Mouse (Mus musculus): ENCODE measurements around the gene Gm10644.

Gene Gm10644

GRCm38 (mm10) chr8:83898985-83899362 lies 56.0 kb downstream of the Gm10644 start:
- CTCF ChIA-PET: interaction anchor here (0.7 to 1.1 kb wide), 3 partner anchors 158 to 792 kb away, joined by 3 to 7 read pairs (median 4); partner anchors contain the start of gene Adgre5

DNA sequence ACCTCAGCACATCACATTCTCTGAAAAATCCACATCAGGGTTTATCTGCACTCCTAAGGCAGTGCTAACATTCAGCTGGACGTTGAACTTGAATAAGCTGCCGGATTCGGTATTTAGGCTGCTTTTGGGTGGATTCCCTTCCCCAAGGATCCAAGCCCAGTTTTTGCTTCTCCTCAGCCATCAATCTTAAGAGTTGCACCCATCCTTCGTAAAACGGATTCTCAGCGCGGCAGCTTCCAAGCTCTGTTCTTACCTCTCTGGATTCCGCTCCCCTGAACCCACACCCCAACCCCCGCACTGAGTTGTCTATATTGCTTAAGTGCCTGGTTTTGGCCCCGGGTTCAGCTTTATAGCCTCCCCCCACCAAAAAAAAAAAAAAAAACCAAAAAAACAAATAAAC lies 56.5 kb downstream of the Gm10644 start:
- CTCF ChIA-PET: interaction anchor here (0.7 to 1.1 kb wide), 3 partner anchors 157 to 792 kb away, joined by 3 to 7 read pairs (median 4); partner anchors contain the start of gene Adgre5

- CTCF ChIA-PET: interaction anchor here (0.6 kb wide), 1 partner anchor 841 kb away, joined by 3 read pairs; no protein-coding TSS in a partner anchor
Observed at GRCm38 (mm10) chr8:83897211-83897610, 57.8 kb downstream of the Gm10644 start.

GRCm38 (mm10) chr8:83896461-83896860 lies 58.5 kb downstream of the Gm10644 start:
- CTCF ChIA-PET: interaction anchor here (0.6 to 3.3 kb wide), 3 partner anchors 20 to 234 kb away, joined by 4 to 11 read pairs (median 6); no protein-coding TSS in a partner anchor

- CTCF ChIA-PET: interaction anchor here (0.6 to 3.3 kb wide), 4 partner anchors 21 to 234 kb away, joined by 4 to 11 read pairs (median 5); no protein-coding TSS in a partner anchor
Observed at GRCm38 (mm10) chr8:83895894-83896293, 59.1 kb downstream of the Gm10644 start.

GRCm38 (mm10) chr8:83893915-83894314 lies 61.1 kb downstream of the Gm10644 start:
- CTCF ChIA-PET: interaction anchor here (0.6 to 3.3 kb wide), 4 partner anchors 197 to 1045 kb away, joined by 3 to 11 read pairs (median 4); no protein-coding TSS in a partner anchor

- CTCF ChIA-PET: interaction anchor here (1.0 kb wide), 1 partner anchor 108 kb away, joined by 3 read pairs; no protein-coding TSS in a partner anchor
Observed at GRCm38 (mm10) chr8:83892061-83892460, 62.9 kb downstream of the Gm10644 start.

DNA sequence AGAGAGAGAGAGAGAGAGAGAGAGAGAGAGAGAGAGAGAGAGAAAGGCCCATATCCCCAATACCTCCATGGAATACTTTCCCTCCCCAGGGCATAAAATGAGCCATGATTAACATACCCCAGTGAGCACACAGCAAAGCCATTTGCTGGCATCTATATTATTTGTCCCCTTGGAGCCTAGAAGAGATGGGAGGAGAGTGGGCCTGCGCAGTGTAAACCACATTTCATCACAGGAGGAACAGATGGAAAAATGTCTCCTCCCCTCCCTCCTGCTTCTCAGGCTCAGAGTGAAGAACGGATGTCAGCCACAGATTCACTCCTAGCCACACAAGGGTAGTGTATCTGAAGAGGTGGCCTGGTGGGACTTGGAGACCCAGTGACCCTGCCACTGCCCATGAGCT lies 66.6 kb downstream of the Gm10644 start:
- CTCF ChIA-PET: no interaction called here
